Mouse (Mus musculus) adrenal gland, postnatal 36 days (tissue): ENCODE results near the gene Traf3ip1. TPM values are rescaled to one million over a fixed set of nuclear protein-coding genes. Genes with fewer than 3 reads are reported as not detected.
"Not testable (repeated sequence)": the region's sequence is repeated elsewhere in the genome, so short reads cannot be mapped to it uniquely, and the experiment has no call there.

Source experiments
- DNase-seq, 2 experiments: peaks; one replicate each; pipeline ENCODE4 v3.0.0; 2021; ENCODE audit warnings: mixed read lengths in 1 of 2
- total RNA-seq, 2 experiments: library from RNA; stranded (reverse); gene quantifications; 2 replicates each; pipeline ENCODE4 v1.2.3; 2021

Traf3ip1 gene
- total RNA-seq, 2 experiments from 2014 or later = 11.2 to 16.9 TPM

DNA sequence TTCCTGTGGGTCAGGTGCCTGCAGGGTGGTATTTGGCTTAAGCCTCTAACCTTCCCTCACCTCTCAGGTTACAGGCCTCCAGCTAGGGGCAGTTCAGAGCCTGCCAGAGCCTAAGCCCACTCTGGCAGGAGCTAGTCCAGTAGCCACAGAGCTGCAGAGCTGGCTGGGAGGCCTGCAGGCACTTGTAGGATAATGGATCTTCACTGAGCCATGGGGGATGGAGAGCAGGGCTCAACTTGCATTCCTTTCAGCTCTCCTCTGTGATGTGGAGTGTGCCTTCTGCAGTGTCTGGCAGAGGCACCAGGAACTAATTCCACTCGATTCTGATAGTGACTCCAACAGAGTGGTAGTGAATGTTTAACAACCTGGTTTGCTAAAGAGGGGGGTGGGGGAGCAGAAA lies 29.2 kb upstream of the Traf3ip1 start:
- DNase-seq = no peak

DNA sequence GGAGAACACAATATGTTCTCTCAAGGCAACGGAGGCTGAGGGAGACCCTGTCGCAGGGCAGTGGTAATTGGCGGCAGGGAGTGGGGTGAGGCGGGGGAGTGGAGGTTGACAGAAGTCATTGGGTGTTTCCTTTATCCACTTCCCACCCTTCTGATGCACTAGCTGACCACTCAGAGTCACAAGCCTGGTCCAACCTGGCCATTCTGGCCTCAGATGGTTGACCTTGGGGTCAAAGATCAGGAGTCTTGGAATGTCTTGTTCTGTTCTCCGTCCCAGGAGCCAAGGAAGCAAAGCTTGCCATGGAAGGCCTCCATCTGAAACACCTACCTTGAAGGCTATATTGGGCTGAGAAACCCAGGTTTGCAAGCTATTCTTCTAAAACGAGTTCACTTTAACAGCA lies 28.3 kb upstream of the Traf3ip1 start:
- no peak for DNase-seq

DNA sequence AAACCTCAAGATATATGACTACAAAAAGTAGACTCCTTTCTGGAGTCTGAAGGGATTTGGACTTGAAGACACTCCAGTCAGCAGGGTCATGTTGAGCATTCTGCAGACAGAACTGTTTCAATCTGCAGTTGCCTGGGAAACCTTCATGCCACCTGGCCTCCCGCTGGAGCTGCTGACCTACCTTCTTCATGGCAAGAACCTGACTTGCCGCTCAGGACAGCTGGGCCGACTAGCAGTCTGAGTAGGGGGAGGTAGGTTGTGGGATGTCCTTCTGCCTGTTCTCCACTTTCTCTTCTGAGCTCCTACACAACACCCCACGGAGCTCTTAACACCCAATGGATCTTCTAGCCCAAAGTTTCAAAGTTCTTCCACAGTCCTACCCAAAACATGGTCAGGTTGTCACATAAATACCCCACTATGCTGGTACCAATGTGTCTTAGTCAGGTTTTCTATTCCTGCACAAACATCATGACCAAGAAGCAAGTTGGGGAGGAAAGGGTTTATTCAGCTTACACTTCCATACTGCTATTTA lies 24.5 kb upstream of the Traf3ip1 start:
- DNase-seq = no peak

DNA sequence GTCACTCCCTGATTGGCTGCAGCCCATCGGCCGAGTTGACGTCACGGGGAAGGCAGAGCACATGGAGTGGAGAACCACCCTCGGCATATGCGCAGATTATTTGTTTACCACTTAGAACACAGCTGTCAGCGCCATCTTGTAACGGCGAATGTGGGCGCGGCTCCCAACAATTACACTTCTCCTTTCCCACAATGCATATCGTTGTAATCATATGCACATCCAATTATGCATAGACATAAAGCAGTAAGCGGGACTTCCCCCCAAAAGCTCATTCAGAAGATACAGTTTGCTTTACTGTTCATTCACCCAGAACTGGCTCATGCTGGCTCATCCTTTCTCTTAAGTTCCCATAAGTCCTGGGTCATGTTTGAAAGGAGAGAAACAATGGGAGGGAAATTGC lies 16.3 kb upstream of the Traf3ip1 start:
- not testable (repeated sequence) for DNase-seq

DNA sequence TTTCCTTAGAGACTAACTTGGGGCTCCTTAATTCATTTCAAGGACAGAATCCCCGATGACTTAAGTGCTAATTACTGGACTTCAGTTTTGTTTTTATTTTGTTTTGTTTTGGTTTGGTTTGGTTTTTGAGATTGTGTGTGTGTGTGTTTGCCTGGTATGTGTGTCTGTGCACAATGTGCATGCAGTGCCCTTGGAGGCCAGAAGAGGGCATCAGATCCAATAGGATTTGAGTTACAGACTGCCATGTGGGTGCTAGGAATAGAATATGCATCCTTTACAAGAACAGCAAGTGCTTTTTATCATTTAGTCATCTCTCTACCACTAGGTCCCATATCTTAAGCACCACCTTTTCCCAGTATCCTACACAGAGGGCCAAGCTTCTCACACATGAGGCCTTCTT lies 15.5 kb upstream of the Traf3ip1 start:
- no peak for DNase-seq

DNA sequence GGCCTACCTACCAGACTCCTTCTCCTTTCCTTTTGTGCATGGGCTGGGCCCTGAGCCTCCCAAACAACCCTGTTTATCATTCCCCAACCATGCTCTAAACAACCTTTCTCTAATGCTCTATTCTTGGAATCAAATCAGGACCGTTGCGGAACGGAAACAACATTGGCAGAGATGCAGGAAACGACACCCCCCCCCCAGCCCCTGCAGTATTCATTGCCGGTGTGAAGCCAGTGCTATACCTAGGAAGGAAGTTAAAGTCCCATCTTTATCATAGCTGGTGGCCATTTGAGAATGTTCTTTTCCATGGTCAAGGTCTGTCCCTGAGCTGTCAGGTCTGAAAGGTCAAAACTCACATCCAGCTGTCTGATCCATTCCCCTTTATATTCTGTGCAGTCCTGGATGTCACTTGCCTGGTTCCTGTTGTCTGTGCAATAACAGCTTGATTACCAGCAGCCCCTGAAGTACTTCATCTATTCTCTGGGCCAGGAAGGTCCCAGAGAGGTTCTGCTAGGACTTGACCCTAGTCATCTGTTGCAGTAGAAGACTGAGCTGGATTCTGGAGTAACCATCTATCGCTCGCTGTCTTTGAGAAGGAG lies 11.7 kb upstream of the Traf3ip1 start:
- peak; percentile 29 to 41 for DNase-seq

DNA sequence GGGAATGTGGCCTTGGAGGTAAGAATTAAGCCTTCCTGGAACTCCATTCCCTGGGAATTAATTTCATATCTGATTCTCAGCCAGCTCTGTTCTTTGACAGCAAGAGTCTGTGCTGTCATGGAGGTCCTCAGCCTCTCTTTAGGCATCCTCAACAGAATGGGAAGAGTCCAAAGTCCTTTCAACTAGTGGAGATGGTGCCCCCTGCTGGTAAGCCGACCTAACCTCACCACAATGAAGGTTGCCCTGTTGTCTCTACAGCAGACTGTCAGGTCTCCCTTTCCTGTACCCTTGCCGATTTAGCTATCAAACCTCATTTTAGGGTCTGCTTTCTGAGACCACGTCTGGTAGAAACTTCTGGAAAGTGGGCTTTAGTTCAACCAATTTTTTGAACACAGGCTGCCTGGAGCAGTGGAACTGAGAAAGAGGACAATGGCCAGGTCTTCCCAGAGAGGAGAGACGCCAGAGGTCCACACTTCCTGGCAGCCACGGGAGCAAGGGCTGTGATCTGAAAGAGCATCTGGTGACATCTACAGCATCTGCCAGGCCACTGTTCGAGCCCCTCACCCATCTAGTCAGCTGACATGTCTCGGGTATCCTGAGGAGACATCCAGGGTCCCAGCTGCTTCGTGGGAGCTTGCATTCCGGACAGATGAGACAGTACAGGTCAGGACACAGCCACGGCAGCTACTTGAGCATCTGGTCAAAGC lies 11.0 kb upstream of the Traf3ip1 start:
- peak; percentile 91 to 95 for DNase-seq

DNA sequence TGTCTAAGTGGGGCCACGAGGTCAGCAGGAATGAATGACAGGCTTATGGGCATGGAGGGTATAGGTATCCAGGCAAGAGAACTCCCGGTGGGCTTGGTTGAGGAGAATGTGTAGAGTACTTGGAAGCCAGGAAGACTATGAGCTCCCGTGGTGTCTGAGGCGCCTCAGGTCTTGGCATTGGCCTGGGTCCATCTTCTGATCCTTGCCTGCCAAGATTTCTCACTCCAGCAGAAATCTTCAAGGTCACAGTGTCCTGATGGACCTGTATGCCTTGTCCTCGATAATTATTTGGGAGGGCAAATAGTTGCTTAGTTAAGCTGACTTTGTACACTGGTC lies 10.5 kb upstream of the Traf3ip1 start:
- peak; percentile 35 to 54 for DNase-seq

DNA sequence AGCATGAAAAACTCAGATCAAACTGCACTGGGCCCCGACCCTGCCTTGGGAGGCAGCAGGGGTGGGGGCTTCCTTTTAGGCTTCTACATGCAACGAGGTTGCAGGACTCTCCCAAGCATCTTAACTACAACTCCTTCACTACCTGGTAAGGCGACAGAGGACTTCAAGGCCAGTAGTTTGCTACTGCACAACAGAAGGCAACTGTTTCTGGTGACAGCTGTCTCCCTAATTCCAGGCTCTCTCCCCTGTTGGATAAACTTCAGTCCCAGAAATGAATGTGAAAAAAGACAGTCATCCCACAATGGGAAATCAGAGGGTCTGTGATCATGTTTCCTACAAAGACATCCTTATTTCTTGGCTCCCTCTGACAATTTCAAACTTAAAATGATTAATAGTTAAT lies 9.0 kb upstream of the Traf3ip1 start:
- no peak for DNase-seq

DNA sequence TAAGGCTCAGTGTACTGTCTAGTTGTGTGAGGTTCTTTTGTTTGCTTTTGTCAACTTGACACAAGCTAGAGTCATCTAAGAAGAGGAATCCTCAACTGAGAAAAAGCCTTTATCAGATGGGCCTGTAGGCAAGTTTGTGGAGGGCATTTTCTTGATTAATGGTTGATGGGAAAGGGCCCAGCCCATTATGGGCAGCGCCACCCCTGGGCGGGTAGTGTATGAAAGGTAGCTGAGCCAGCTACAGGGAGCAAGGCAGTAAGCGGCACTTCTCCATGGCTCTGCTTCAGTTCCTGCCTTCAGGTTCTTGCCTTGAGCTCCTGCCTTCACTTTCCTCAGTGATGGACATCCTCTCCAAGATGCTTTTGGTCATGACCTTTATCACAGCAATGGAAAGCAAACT lies 8.3 kb upstream of the Traf3ip1 start:
- no peak for DNase-seq

DNA sequence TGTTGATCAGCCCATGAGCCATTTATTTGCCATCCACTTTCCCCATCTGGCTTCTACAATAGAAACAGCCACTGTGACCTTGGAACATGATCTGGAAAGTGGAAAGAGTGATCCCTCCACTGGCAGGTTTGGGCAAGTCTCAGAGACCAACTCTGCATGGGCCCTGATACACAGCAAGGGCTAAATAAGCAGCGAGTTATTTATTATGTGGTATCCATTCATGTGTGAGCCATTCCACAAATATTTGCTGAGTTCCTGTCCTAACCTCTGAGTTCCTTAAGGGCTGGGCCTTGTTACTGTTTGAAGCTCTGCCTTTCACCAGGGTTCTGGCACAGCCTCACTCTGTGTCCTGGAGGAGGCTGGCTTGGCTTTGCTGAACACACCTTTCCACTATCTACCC lies 4.1 kb upstream of the Traf3ip1 start:
- DNase-seq = peak in 1 of 2 experiments; percentile 20

DNA sequence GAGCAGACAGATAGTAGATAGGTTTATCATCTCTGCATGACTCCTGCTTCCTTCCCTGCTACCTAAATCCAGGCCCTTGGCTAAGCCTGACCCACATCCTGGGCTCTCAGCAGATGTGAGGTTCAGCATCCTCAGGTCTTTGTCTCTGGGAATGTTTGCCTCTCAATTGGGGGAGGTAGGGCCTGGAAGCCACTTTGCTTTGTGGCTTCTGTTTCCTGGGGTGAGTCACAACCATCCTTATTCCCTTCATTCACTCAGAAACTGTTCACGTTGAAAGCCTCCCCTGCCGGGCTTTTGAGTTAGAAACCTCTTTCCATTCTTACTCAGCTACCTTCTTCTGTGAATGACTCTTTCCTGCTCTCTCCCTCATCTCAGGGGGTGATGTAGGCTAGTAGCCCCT lies 1.7 kb upstream of the Traf3ip1 start:
- no peak for DNase-seq

DNA sequence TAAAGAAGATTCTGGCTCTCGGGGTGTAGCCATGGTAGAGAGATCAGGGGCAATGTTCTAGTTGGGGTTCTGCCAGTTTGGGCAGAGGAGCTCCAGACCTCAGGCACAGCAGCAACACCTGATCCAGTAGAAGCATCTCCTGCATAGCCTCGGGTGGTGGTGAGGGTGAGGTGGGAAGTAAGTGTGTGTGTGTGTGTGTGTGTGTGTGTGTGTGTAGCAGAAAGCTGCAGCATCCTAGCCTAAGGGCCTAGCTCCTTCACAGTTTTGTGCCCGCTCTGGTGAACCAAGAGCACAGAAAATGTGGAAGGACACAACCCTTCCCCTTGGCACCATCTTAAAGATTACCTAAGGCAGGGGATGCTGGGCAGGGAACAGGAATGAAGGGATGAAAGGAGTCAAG lies 509 bp upstream of the Traf3ip1 start:
- no peak for DNase-seq

DNA sequence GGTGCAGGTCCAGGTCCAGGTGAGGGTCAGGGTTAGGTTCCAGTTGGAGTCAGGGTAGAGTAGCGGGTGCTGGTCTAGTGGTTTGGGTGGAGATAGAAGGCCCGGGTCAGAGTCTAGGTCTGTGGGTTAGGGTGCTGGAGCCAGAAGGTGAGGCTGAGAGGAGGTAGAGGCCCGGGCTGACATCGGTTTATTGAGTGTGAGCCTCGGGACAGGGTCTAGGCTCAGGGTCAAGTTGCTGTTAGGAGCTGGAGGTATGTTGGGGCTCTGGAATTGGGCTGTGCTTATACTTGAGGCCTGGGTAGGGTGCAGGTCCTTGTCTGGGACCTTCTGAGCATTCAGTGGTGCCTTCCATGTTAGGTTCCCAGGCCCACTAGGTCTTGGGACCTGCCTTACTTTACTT lies 874 bp downstream of the Traf3ip1 start:
- no peak for DNase-seq

DNA sequence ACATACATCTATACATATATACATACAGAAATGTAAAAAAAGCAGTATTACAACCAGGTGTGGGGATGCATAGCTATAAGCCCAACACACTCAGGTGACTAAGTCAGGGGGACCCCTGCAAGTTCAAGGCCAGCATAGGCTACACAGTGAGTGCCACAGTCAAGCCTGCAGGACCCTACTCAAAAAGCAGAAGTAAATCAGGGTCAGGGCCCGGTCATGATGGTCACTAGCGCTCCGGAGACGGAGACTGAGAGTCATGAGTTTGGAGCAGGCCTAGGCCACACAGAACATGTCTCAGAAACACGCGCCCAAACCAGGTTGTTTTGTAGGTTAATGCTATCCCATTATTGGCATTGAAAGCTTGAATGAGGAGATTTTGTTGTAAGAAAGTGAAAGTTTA lies 4.1 kb downstream of the Traf3ip1 start:
- no peak for DNase-seq

DNA sequence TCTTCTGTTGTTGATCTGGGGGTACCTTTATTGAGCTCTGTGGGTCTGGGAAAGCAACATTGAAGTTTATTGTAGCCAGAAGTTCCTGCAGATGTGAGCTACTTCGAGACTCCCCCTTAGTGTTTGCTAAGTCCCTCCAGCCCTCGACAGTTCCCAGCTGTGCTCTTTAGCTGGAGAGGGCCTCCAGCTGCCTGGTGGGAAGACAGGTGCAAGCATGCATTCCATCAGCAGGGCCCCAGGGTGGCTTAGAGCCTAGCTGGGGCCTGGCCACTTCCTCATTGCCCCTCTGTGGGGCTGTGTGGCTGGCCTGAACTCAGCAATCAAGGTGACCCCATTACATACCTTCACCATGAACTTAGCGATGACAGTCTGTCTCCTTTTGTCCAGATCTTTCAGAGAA lies 10.2 kb downstream of the Traf3ip1 start:
- DNase-seq = no peak

DNA sequence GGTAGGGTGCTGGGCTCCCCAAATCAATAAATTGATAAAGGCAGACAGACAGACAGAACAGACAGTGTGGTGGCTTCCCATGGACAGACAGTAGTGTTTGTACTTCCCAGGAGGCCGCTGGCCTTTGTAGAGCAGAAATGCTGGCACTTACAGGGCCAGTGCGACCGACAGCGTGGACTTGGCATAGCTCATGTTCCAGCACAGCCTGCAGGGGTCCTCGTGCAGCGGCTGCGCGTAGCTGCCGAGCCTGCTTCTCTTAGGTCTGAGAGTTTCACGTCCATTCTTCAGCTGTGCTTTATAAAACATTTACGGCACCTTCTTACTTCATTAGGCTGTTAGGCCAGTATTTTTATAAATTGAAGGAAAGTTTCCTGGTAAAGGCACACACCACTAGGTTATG lies 20.5 kb downstream of the Traf3ip1 start:
- no peak for DNase-seq

DNA sequence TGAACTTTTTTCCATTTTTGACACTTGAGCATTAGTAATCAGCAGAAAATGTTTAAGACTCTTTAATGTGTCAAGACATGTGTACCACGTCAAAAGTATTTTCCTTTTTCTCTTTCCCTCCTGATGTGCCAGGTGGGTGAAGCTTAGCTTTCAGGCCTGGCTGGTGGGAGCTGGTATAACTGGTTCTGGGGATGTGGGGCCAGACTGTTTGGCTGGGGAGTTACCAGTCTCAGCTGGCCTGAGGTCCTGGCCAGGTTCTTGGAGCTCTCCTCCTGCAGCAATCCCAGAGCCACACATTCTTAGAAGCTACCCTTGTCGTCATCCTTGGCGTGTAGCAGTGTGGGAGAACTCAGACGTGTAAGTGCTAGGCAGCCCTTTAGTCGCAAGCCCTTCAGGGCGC lies 21.2 kb downstream of the Traf3ip1 start:
- no peak for DNase-seq

DNA sequence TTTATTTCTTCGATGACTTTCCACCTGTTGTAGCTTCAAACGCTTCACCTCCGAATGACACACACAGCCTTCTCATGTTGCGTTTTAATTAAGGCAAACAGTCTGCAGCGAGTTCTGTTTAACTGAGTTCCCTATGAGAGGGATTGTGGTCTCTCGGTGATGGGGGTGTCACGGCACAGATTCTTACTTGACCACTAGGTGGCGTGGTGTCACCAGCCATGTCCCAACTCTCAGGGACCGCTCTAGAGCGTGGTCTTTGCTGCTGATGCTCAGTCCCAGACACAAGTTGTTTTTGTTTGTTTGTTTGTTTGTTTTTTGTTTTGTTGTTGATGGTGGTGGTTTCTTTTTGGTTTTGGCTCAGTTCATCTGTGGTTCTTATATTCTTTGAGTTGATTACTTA lies 29.3 kb downstream of the Traf3ip1 start:
- DNase-seq = peak; percentile 61 to 66

DNA sequence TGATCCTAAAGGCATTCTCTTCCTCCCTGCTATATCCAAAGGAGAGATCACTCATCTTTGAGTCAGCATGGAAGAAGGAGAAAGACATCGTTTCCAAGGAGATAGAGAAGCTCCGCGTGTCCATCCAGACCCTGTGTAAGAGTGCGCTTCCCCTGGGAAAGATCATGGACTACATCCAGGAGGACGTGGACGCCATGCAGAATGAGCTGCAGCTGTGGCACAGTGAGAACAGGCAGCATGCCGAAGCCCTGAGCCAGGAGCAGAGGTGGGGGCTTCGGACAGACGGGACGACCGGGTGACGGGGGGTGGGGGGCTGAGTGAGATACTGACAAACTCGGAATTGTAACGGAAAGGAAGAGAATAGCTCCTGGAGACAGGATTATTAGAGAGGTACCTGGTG lies 31.4 kb downstream of the Traf3ip1 start:
- DNase-seq = no peak

DNA sequence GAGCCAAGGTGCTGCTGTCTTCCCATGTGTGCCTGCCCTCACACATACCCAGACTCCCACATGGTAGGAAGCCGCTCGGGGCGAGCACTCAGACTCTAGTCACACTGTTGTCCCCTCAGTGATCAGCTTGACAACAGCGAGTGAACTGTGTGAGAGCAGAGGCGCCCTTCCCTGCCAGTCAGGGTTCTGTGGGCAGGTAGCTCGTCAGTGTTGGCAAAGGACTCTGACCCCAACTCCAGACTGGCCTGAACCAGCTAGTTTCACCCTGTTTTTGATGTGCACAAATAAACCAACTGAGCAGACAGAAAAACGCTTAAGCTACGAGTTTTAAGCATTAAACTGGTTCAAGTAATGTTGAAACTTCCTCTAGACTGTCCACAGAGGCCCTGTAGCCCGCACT lies 35.7 kb downstream of the Traf3ip1 start:
- DNase-seq = no peak

DNA sequence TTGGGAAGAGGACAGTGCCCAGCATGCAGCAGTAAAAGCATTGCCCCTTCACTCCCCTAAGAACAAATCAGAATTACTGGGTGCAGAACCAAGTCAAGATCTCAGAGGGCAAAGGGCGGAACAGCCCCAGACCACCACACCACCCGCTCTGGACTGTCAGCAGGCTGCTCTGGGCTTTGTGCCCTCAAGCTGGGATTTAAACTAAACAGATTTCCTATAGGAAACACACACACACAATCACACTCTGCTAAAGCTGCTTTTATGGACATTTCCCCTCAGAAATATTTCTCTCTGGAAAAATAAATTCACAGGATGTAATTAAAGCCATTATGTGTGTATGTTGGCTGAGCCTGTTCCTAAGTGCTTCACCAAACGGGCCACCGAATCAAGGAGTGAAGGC lies 37.8 kb downstream of the Traf3ip1 start:
- no peak for DNase-seq

DNA sequence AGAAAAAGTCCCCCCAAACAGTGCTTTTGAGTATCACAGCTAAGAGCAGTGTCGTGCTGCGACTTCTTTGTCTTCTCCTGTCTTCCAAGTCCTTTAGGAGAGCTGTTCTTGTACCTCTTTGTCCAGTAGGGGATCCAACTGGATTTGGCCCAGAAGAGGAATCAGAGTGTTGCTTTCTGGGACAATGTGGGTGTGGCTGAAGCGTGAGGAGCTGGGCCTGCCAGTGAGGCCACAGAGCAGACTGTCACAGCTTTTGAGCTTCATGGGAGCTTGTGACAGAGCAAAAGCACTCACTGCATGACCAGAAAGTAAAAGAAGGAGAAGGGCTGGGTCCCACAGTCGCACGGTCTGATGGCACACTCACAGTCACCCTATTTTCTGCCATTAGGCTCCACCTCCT lies 38.4 kb downstream of the Traf3ip1 start:
- no peak for DNase-seq

DNA sequence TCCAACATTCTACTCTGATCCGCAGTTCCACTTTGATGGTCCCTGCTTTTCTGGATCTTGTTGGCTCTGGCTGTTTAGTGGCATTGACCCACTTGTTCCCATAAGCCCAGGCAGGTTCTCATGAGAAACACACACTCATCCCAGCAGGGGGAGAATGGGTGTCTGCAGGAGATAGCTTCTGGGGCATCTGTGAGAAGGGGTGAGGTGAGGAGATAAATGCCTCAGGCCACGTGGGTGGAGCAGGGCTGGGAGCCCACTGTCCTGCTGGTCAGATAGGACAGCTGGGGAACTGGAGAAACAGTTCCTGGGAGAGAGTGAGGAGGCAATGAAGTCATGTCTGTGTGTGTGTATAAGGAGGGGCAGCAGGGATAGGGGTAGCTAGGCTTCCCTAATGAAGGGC lies 39.0 kb downstream of the Traf3ip1 start:
- DNase-seq = no peak
